Mouse (Mus musculus) MEL (cell line): ENCODE measurements at regions not wholly inside any gene's neighbourhood (a gene's known extent, or its start where the extent isn't known, plus 50 kb on each side); places are given as distances from the start of the nearest gene placed in this dataset.

Source experiments
- DNase-seq: peaks from one replicate; pipeline ENCODE4 v3.0.0; 2011; ENCODE audit warnings: low read depth, low spot score
- H3K27ac ChIP-seq: 2 replicates; pipeline ENCODE4 v1.5.1; 2012; ENCODE audit warnings: low read depth, mild to moderate bottlenecking, control low read depth, low read length, moderate library complexity; ENCODE audit not compliant: control insufficient read depth
- H3K27me3 ChIP-seq, 2 experiments: fragments of 150-350 bp in 1 of 2; sonication (generic) in 1 of 2; 2 replicates each; pipeline ENCODE4 v1.6.1; 2012; ENCODE audit warnings: low read length in 2 of 2, mild to moderate bottlenecking in 2 of 2, improper control_type of control experiment in 1 of 2, moderate library complexity in 1 of 2; ENCODE audit not compliant: insufficient read depth in 2 of 2, control insufficient read depth in 1 of 2
- H3K36me3 ChIP-seq, 2 experiments: 2 replicates each; pipeline ENCODE4 v1.6.1; 2012 to 2014; ENCODE audit warnings: low read length in 2 of 2, improper control_type of control experiment in 1 of 2, inconsistent platforms in 1 of 2, mild to moderate bottlenecking in 1 of 2; ENCODE audit not compliant: insufficient read depth in 2 of 2, control insufficient read depth in 1 of 2
- H3K4me1 ChIP-seq, 2 experiments: fragments of 150-350 bp in 1 of 2; sonication (generic) in 1 of 2; 2 replicates each; pipeline ENCODE4 v1.6.1; 2012; ENCODE audit warnings: low read length in 2 of 2, improper control_type of control experiment in 1 of 2, mild to moderate bottlenecking in 1 of 2; ENCODE audit not compliant: insufficient read depth in 2 of 2, control insufficient read depth in 1 of 2
- H3K4me3 ChIP-seq, 2 experiments: fragments of 150-350 bp in 1 of 2; sonication (generic) in 1 of 2; 2 replicates each; pipeline ENCODE4 v1.5.1; 2012; ENCODE audit warnings: low read depth in 2 of 2, low read length in 2 of 2, mild to moderate bottlenecking in 2 of 2, moderate library complexity in 2 of 2, control low read depth in 1 of 2, improper control_type of control experiment in 1 of 2; ENCODE audit not compliant: control insufficient read depth in 1 of 2, insufficient read depth in 1 of 2
- H3K79me2 ChIP-seq: 2 replicates; pipeline ENCODE4 v1.6.1; 2012; ENCODE audit warnings: mild to moderate bottlenecking, low read length, moderate library complexity; ENCODE audit not compliant: control insufficient read depth, poor library complexity, insufficient read depth
- H3K9ac ChIP-seq: 2 replicates; pipeline ENCODE4 v1.6.1; 2012; ENCODE audit warnings: low read depth, mild to moderate bottlenecking, control low read depth, low read length, moderate library complexity; ENCODE audit not compliant: control insufficient read depth, poor library complexity, severe bottlenecking
- H3K9me3 ChIP-seq: fragments of 150-350 bp; sonication (generic); replicated peaks from 2 replicates; pipeline ENCODE4 v1.6.1; 2012; ENCODE audit warnings: mild to moderate bottlenecking, low read length, improper control_type of control experiment, moderate library complexity; ENCODE audit not compliant: insufficient read depth
- CHD2 ChIP-seq: IDR thresholded peaks from 2 replicates; pipeline ENCODE4 v1.6.1; 2011; ENCODE audit warnings: low read length, improper control_type of control experiment
- ETS1 ChIP-seq: IDR thresholded peaks from 2 replicates; pipeline ENCODE4 v1.6.1; 2012; ENCODE audit warnings: low read depth, mild to moderate bottlenecking, inconsistent platforms, low read length, improper control_type of control experiment, moderate library complexity
- GABPA ChIP-seq: IDR thresholded peaks from 2 replicates; pipeline ENCODE4 v1.6.1; 2012; ENCODE audit warnings: low read depth, mild to moderate bottlenecking, inconsistent platforms, low read length, improper control_type of control experiment, moderate library complexity
- HCFC1 ChIP-seq: IDR thresholded peaks from 2 replicates; pipeline ENCODE4 v1.6.1; 2012; ENCODE audit warnings: low read depth, mild to moderate bottlenecking, inconsistent platforms, low read length, improper control_type of control experiment, moderate library complexity
- MAFK ChIP-seq: IDR thresholded peaks from 2 replicates; pipeline ENCODE4 v1.6.1; 2011; ENCODE audit warnings: low read depth, mild to moderate bottlenecking, low read length, improper control_type of control experiment, borderline replicate concordance
- MAZ ChIP-seq: IDR thresholded peaks from 2 replicates; pipeline ENCODE4 v1.6.1; 2012; ENCODE audit warnings: low read depth, mild to moderate bottlenecking, inconsistent platforms, low read length, improper control_type of control experiment
- MEF2A ChIP-seq: IDR thresholded peaks from 2 replicates; pipeline ENCODE4 v1.6.1; 2014; ENCODE audit warnings: low read depth, mild to moderate bottlenecking, inconsistent platforms, low read length, improper control_type of control experiment; ENCODE audit not compliant: poor library complexity, insufficient replicate concordance, severe bottlenecking; ENCODE audit errors: extremely low read depth
- MYC ChIP-seq: IDR thresholded peaks from 2 replicates; pipeline ENCODE4 v1.6.1; 2011; ENCODE audit warnings: low read depth, mild to moderate bottlenecking, low read length, improper control_type of control experiment, moderate library complexity
- NELFE ChIP-seq: IDR thresholded peaks from 2 replicates; pipeline ENCODE4 v1.6.1; 2011; ENCODE audit warnings: low read depth, low read length, improper control_type of control experiment
- NRF1 ChIP-seq: IDR thresholded peaks from 2 replicates; pipeline ENCODE4 v1.6.1; 2014; ENCODE audit warnings: low read depth, mild to moderate bottlenecking, inconsistent platforms, low read length, improper control_type of control experiment, moderate library complexity; ENCODE audit not compliant: poor library complexity, insufficient read depth, severe bottlenecking
- POLR2AphosphoS2 ChIP-seq: IDR thresholded peaks from 2 replicates; pipeline ENCODE4 v1.6.1; 2011; ENCODE audit warnings: low read length, improper control_type of control experiment
- RAD21 ChIP-seq: IDR thresholded peaks from 2 replicates; pipeline ENCODE4 v1.6.1; 2011; ENCODE audit warnings: mild to moderate bottlenecking, low read depth, low read length, improper control_type of control experiment
- SIN3A ChIP-seq: IDR thresholded peaks from 2 replicates; pipeline ENCODE4 v1.6.1; 2012; ENCODE audit warnings: low read length, improper control_type of control experiment, inconsistent platforms
- USF2 ChIP-seq, 2 experiments: IDR thresholded peaks; 2 replicates each; pipeline ENCODE4 v1.6.1; 2011 to 2012; ENCODE audit warnings: improper control_type of control experiment in 2 of 2, low read length in 2 of 2, borderline replicate concordance in 1 of 2, inconsistent platforms in 1 of 2, low read depth in 1 of 2, mild to moderate bottlenecking in 1 of 2; ENCODE audit not compliant: insufficient read depth in 1 of 2
- ZC3H11A ChIP-seq: IDR thresholded peaks from 2 replicates; pipeline ENCODE4 v1.6.1; 2012; ENCODE audit warnings: low read depth, mild to moderate bottlenecking, inconsistent platforms, low read length, improper control_type of control experiment
- ZNF384 ChIP-seq: IDR thresholded peaks from 2 replicates; pipeline ENCODE4 v1.6.1; 2012; ENCODE audit warnings: low read depth, mild to moderate bottlenecking, inconsistent platforms, low read length, improper control_type of control experiment

- Histone ChIP-seq H3K79me2 (no peaks in the 10 kb centered on the region), H3K4me1 (peaks cover 0 to 17% of the 10 kb centered on the region in 2 experiments; a peak in 2 of 4 replicates), H3K4me3 (no peak overlapping the region), H3K9ac (no peak overlapping the region), H3K27ac (no peak overlapping the region), H3K36me3 (peaks cover 0 to 12% of the 10 kb centered on the region in 2 experiments; a peak in 2 of 4 replicates), H3K27me3 (no peaks in the 10 kb centered on the region), H3K9me3 (no peaks in the 10 kb centered on the region)
- no peak for DNase-seq
- TF ChIP-seq ETS1 (no peak), NRF1 (no peak), POLR2AphosphoS2 (no peak), MAZ (no peak), GABPA (no peak), MAFK (no peak), CHD2 (no peak), MYC (no peak), SIN3A (no peak)
These were observed 362.3 kb downstream of the Bcor start for GRCm38 (mm10) chrX:11797870-11798269.

DNA sequence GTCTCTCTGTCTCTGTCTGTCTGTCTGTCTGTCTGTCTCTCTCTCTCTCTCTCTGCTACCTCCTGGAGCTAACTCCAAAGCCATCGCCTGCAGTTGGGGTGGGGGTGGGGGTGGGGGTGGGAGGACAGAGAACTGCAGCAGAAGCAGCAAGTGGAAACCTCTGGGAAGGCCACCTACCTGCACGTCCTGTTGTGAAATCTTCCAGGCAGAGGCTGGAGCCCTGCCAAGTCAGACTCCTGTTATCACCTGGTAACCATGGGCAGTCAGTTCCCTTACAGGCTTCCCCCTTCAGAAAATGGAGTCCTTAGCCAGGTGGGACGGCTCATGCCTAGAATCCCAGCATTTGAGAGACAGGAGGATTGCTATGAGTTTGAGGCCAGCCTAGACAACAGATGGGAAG, 361.8 kb downstream of the Bcor start:
- Histone ChIP-seq H3K4me1 (peaks cover 0 to 20% of the 10 kb centered on the region in 2 experiments; a peak in 2 of 4 replicates), H3K79me2 (no peaks in the 10 kb centered on the region; the same call in 1 of the 2 replicates), H3K27me3 (no peaks in the 10 kb centered on the region), H3K9ac (no peak overlapping the region), H3K4me3 (no peak overlapping the region), H3K36me3 (peaks cover 0 to 13% of the 10 kb centered on the region in 2 experiments; a peak in 2 of 4 replicates), H3K9me3 (no peaks in the 10 kb centered on the region), H3K27ac (no peak overlapping the region)
- no peak for TF ChIP-seq HCFC1
- no peak for TF ChIP-seq ETS1
- TF ChIP-seq ZNF384, result no peak
- no peak for TF ChIP-seq USF2 (IDR thresholded peaks at IDR 0.05; ENCODE audit: borderline replicate concordance in 1 of 2, insufficient read depth in 1 of 2, low read depth in 1 of 2, low read length in 2 of 2)
- TF ChIP-seq NRF1, result no peak
- no peak for TF ChIP-seq NELFE
- TF ChIP-seq ZC3H11A, result no peak
- no peak for TF ChIP-seq RAD21
- TF ChIP-seq MEF2A, result no peak
- no peak for DNase-seq
